Mouse (Mus musculus): ENCODE results near the gene Ccr1.
"Not testable (repeated sequence)": the region's sequence is repeated elsewhere in the genome, so short reads cannot be mapped to it uniquely, and the experiment has no call there.

The Ccr1 gene

GRCm38 (mm10) chr9:123968290-123968912, at the start of gene Ccr1:
Gene Ccr1, minus strand, starts transcription at chr9:123968692.
- DNase-seq, result no peak

- DNase-seq, result no peak
Measured at GRCm38 (mm10) chr9:124016048-124016447, 47.6 kb upstream of the Ccr1 start.

- DNase-seq, result no peak
Measured at GRCm38 (mm10) chr9:124014985-124015652, 46.6 kb upstream of the Ccr1 start.

- DNase-seq, result no peak
Measured at GRCm38 (mm10) chr9:124013270-124013669, 44.8 kb upstream of the Ccr1 start.

GRCm38 (mm10) chr9:124012691-124013090, 44.2 kb upstream of the Ccr1 start:
- no peak for DNase-seq

GRCm38 (mm10) chr9:123999784-124000183, 31.3 kb upstream of the Ccr1 start:
- DNase-seq, result no peak

DNA sequence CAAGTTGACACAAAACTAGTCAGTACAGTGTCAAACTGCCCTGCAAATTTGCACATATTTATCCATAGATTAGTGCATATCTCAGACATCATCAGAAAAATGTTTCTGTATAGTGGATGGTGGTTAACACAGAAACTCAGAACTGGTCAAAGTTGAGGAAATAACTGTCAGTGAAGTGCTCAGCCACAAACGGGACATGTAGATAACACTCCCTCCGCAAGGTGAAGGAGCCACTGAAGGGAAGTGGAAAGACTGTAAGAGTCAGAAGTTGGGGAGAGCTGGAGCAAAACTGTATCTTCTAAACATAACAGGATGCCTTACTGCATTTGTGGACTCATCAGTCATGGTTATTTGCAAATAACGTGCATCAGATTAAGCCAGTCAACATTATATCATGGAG, 29.2 kb upstream of the Ccr1 start:
- DNase-seq, result no peak

DNA sequence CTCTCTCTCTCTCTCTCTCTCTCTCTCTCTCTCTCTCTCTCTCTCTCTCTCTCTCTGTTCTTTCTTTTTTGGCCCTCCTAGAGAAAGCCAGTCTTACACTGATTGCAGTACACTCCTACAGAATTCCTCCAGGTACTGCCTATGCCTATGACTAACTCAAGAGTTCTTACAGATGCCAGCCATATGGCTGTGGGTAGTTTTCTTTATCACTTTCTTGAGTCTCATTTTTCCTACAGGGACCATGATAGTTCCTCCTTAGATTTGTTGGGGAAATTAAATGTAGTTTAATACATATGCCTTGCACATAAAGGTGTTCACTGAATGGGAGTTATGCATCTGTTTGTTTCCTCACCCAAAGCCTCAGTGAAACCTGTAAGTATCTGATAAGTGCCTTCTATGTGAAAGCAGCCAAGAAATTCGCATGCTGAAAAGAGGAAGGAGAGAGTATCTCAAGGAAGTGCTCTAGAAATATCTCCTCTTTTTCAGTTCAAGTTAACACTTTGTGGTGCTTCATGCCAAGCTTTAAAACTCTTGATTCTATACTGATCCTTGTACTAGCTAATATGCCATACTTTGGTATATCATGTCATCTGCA, 22.9 kb upstream of the Ccr1 start:
- DNase-seq, result no peak

GRCm38 (mm10) chr9:123989671-123990070, 21.2 kb upstream of the Ccr1 start:
- no peak for DNase-seq

GRCm38 (mm10) chr9:123986217-123986616, 17.7 kb upstream of the Ccr1 start:
- peak; percentile 3 for DNase-seq

GRCm38 (mm10) chr9:123984943-123985342, 16.5 kb upstream of the Ccr1 start:
- DNase-seq, result no peak

GRCm38 (mm10) chr9:123982720-123983119, 14.2 kb upstream of the Ccr1 start:
- no peak for DNase-seq

DNA sequence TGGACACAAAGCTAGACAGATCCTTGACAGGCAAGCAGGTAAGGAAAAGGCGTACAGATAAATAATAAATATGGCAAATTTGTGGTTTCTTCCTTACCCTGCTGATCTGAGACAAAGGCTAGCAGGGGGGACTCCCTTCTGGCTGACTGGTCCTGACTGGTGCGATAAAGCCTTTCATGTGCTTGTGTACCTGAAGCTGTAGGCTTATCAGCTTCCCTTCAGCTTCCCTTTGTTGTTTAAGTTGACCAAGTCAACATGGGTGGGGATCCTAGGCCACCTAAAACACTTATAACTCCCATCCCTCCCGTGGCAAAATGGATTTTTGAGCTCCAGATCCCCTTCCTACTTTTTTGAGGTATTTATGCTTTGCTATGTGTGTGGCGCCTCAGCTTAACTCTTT, 13.4 kb upstream of the Ccr1 start:
- no peak for DNase-seq

DNA sequence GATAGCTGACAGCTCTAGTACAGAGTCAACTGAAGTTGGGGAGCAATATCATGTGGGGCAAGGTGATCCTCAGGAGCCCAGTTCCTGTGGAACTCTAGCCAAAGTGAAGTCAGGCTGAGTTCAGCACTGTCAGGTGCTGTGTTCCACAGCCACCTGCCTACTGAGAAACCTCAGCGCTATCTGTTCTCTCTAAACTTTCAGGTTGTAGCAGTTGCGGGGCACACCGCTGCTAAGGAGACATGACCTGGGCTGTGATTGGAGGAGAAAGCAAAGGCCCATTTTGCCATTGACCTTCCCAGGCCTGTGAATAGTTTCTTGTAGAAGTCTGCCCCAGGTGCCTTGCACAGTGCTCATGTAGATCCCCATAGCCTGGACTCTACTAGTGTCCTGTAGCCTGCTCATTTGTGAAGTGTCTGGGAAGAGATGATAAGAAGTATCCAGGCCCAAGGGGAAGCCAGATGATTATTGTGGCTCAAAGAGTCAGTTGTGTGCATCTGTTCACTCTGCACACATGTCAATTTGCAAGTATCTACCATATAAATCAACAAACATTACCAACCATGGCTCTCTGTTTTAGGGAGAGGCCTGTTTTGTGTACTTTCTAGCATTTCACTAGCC, 12.5 kb upstream of the Ccr1 start:
- not testable (repeated sequence) for DNase-seq

DNA sequence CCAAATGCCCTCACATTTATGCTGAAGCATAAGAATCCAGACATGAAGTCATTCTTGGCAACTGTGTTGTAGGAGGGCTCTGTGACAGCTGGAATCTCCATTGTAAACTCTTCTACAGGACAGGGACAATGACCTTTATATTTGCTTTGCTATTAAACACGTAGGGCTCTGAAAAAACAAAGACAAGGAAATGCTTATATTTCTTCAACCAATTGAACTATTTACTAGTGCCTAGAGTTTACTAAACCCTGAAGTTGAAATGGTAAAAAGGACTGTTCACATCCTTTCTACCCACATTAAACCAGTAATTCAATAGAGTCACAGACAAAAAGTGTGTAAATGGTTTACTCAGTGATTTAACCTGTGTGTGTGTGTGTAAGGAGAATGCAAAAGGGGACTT, 9.8 kb upstream of the Ccr1 start, which contains the start of gene Ccr1l1:
Gene Ccr1l1 (minus strand): TSS at position 101 of the 400 bp plus-strand sequence.
- DNase-seq, result no peak

- DNase-seq, result no peak
Measured at GRCm38 (mm10) chr9:123976876-123977663, 8.6 kb upstream of the Ccr1 start.

- no peak for DNase-seq
Measured at GRCm38 (mm10) chr9:123975630-123976029, 7.1 kb upstream of the Ccr1 start.

GRCm38 (mm10) chr9:123966858-123967495, 1.5 kb downstream of the Ccr1 start:
- DNase-seq, result not testable (repeated sequence)

GRCm38 (mm10) chr9:123964776-123965175, 3.7 kb downstream of the Ccr1 start:
- DNase-seq, result no peak

DNA sequence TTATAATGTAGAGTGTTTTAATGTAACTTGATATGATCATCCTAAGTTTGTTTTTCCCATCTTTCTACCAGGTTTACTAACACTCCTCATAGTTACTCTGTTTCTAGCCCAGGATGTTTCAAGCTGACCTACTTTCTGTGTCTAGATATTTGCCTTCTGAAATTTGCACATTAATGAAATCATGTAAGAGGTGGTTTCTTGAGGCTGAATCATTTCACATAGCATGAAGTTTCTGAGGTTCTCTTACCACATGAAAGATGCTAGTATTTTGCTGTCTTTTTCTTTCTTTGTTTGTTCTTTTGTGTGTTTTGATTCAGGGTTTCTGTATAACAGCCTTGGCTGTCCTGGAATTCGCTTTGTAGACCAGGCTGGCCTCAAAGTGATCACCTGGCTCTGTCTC, 8.3 kb downstream of the Ccr1 start:
- DNase-seq, result no peak

GRCm38 (mm10) chr9:123957911-123958413, 10.5 kb downstream of the Ccr1 start:
- DNase-seq, result no peak

- no peak for DNase-seq
Measured at GRCm38 (mm10) chr9:123956892-123957291, 11.6 kb downstream of the Ccr1 start.
